Mouse (Mus musculus): ENCODE data around the gene Ctu1. TPM values are rescaled to one million over a fixed set of nuclear protein-coding genes. Genes with fewer than 3 reads are reported as not detected.
A peak's percentile ranks its signal among the peaks of the same experiment; 100 is the strongest.

Gene Ctu1
- polyA plus RNA-seq, 1 experiment from 2014 or later, result 16.8 TPM

GRCm38 (mm10) chr7:43685088-43685487 lies 13.3 kb downstream of the Ctu1 start:
- Histone ChIP-seq H3K27ac (no peak overlapping the region), H3K4me3 (replicated peaks) (no peak overlapping the region), H3K4me1 (no peaks in the 10 kb centered on the region), H3K4me2 (no peak overlapping the region), H3K27me3 (no peaks in the 10 kb centered on the region), H3K36me3 (no peaks in the 10 kb centered on the region), H3K9ac (no peak overlapping the region), H3K9me3 (replicated peaks) (no peaks in the 10 kb centered on the region)
- 67% methylated on average over 7 of the region's 7 CpGs for WGBS
- no peak for ATAC-seq (replicated peaks; ENCODE audit: low FRiP score)

DNA sequence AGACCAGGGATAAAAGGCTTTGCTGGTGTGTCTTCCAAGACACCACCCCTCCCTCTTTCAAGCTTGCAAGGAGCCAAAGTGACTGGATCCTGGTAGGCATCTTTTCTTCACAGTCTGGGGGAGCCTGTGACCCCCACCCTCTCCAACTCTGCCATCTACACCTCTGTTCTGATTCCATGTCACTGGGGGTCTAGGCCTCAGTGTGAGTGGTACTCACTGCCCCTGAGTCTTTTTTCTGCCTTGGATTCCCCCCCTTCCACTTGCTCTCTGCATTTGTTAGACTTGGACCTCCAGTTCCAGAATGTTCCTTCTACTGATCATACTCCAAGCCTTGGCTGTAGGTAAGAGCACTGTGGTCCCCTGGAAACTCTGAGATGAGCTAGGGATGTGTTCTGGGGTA lies 18.3 kb downstream of the Ctu1 start, which contains the start of gene Klk14:
Gene Klk14 (plus strand): TSS at position 301 of the 400 bp plus-strand sequence.
- H3K4me2 ChIP-seq, result no peak within 1 kb of the TSS
- no peak for ATAC-seq (replicated peaks; ENCODE audit: low FRiP score)
- no peak within 1 kb of the TSS for H3K4me3 ChIP-seq (replicated peaks)
- no peaks in the 10 kb centered on the region for H3K4me1 ChIP-seq
- no peak within 1 kb of the TSS for H3K27ac ChIP-seq
- H3K9ac ChIP-seq, result no peak within 1 kb of the TSS
- H3K36me3 ChIP-seq, result no peaks in the 10 kb centered on the region
- no peaks in the 10 kb centered on the region for H3K27me3 ChIP-seq
- H3K9me3 ChIP-seq (replicated peaks), result no peaks in the 10 kb centered on the region

DNA sequence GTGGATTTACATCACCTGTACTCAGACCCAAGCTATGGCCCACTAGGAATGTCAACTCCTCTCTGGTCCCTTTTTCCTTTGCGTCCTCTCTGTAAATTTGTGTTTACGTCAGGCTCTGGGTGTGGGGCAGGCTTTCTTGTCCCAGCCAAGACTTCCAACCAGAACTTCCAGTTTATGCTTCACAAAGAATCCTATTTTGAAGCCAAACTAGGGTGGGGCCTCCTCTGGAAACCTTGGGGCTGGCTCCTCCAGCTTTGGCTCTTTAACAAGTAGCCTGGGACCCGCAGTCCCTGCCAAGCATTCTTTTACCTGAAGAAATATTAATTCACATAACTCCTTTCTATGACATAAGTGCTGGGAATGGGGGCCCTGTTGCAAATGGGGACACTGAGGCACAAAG lies 38.2 kb downstream of the Ctu1 start:
- 85% methylated on average over 3 of the region's 3 CpGs for WGBS
- no peak for ATAC-seq (replicated peaks; ENCODE audit: low FRiP score)
- H3K27me3 ChIP-seq, result 0 out of 2 replicates have a peak, but pooled peaks cover 4% of the 10 kb centered on the region
- no peak overlapping the region for H3K4me3 ChIP-seq (replicated peaks)
- H3K27ac ChIP-seq, result no peak overlapping the region
- no peaks in the 10 kb centered on the region for H3K36me3 ChIP-seq
- H3K4me1 ChIP-seq, result peaks cover 17% of the 10 kb centered on the region
- no peak overlapping the region for H3K4me2 ChIP-seq
- H3K9ac ChIP-seq, result no peak overlapping the region
- no peaks in the 10 kb centered on the region for H3K9me3 ChIP-seq (replicated peaks)

DNA sequence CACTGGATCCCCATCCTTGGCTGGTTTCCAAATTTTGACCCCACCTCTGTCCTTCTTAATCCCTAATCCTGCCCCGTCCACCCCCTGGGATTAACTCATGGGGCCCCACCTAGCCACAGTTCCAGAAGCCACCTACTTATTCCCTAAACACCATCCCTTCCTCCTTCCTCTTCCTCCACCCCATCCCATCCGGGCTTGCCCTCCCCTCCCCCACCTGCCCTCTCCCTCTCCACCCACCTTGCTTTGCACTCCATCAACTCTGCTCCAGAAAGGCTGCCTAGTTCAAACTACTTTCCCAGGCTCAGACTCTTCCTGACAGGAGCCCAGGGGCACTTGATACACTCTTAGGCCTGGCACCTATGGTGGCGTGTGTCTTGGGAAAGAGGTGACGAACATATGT lies 40.5 kb downstream of the Ctu1 start, which contains the start of gene Klk13:
Gene Klk13 (plus strand): TSS at position 301 of the 400 bp plus-strand sequence.
- Histone ChIP-seq H3K4me1 (peaks cover 17% of the 10 kb centered on the region), H3K4me3 (replicated peaks) (no peak within 1 kb of the TSS), H3K9me3 (replicated peaks) (no peaks in the 10 kb centered on the region), H3K36me3 (no peaks in the 10 kb centered on the region), H3K9ac (no peak within 1 kb of the TSS), H3K4me2 (peak within 1 kb of the TSS; percentile 44), H3K27ac (no peak within 1 kb of the TSS), H3K27me3 (0 out of 2 replicates have a peak, but pooled peaks cover 4% of the 10 kb centered on the region)
- ATAC-seq (replicated peaks; ENCODE audit: low FRiP score), result 0 out of 2 replicates have a peak, but pooled peaks have one; percentile 42
- 58% methylated on average over 4 of the region's 4 CpGs for WGBS

- no peak overlapping the region for H3K9ac ChIP-seq
- WGBS, result 7% methylated on average over 9 of the region's 9 CpGs
- H3K27ac ChIP-seq, result no peak overlapping the region
- 0 out of 2 replicates have a peak, but pooled peaks cover 4% of the 10 kb centered on the region for H3K27me3 ChIP-seq
- ATAC-seq (replicated peaks; ENCODE audit: low FRiP score), result 0 out of 2 replicates have a peak, but pooled peaks have one; percentile 22
- H3K9me3 ChIP-seq (replicated peaks), result no peaks in the 10 kb centered on the region
- peaks cover 17% of the 10 kb centered on the region for H3K4me1 ChIP-seq
- H3K36me3 ChIP-seq, result no peaks in the 10 kb centered on the region
- no peak overlapping the region for H3K4me3 ChIP-seq (replicated peaks)
- H3K4me2 ChIP-seq, result peak overlapping the region; percentile 44
Measured at GRCm38 (mm10) chr7:43712917-43713316, 41.1 kb downstream of the Ctu1 start.

DNA sequence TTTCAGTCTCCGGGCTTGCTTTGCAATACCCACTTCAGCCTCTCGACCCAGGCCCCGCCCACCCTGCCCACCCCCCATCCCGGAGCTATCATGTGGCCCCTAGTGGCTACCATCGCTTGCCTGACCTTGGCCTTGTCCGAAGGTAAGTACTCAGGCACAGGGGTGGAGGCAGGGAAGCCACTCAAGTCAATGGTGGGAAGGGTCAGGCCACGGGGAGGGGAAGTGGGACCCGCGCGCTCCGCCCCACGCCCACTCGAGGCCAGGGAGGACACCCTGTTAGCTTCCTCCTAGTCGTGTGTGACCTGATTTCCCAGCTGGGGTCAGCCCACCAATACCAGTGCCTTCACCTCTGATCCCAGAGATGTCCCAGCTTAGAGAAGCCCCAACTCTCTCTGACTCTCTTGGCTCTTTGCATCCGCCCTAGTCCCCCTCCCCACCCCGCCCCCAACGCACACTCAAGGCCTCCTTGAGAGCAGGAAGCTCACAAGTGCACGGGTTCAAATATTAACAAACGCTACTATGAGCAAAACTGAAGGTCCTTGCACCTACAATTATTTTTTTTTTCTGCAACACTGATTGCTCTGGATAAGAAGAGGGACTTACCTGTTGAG lies 42.0 kb downstream of the Ctu1 start:
- Histone ChIP-seq H3K27ac (no peak overlapping the region), H3K9ac (no peak overlapping the region), H3K4me1 (peaks cover 17% of the 10 kb centered on the region), H3K4me2 (peak overlapping the region; percentile 44; the same call in 1 of the 2 replicates), H3K27me3 (0 out of 2 replicates have a peak, but pooled peaks cover 4% of the 10 kb centered on the region), H3K9me3 (replicated peaks) (no peaks in the 10 kb centered on the region), H3K36me3 (no peaks in the 10 kb centered on the region), H3K4me3 (replicated peaks) (no peak overlapping the region)
- 10% methylated on average over 19 of the region's 19 CpGs for WGBS
- ATAC-seq (replicated peaks; ENCODE audit: low FRiP score), result peak; percentile 33; the same call in 1 of the 2 replicates

Other genes starting within 250 kb of the Ctu1 start
- not detected in 2 replicates for gene Lim2, start 244.3 kb upstream of the Ctu1 start, polyA plus RNA-seq (2015; fragmentation: Nextera tagmentation; extraction: Ambion mirVana)
- gene Nkg7, start 234.9 kb upstream of the Ctu1 start, polyA plus RNA-seq (2015; fragmentation: Nextera tagmentation; extraction: Ambion mirVana), result 0.32 TPM in 1 of 2 replicates, not detected in the other
- gene Cldnd2, start 231.2 kb upstream of the Ctu1 start, polyA plus RNA-seq (2015; fragmentation: Nextera tagmentation; extraction: Ambion mirVana), result not detected in 2 replicates
- 348 and 355 TPM in 2 replicates for gene Etfb, start 227.9 kb upstream of the Ctu1 start, polyA plus RNA-seq (2015; fragmentation: Nextera tagmentation; extraction: Ambion mirVana)
- gene Gm45233, start 227.9 kb upstream of the Ctu1 start, polyA plus RNA-seq (2015; fragmentation: Nextera tagmentation; extraction: Ambion mirVana), result 0.35 and 0.66 TPM in 2 replicates
- gene Vsig10l, start 208.9 kb upstream of the Ctu1 start, polyA plus RNA-seq (2015; fragmentation: Nextera tagmentation; extraction: Ambion mirVana), result 4.6 and 5.4 TPM in 2 replicates
- gene Iglon5, start 181.9 kb upstream of the Ctu1 start, polyA plus RNA-seq (2015; fragmentation: Nextera tagmentation; extraction: Ambion mirVana), result 0.40 and 0.45 TPM in 2 replicates
- not detected in 2 replicates for gene 4931406B18Rik, start 166.1 kb upstream of the Ctu1 start, polyA plus RNA-seq (2015; fragmentation: Nextera tagmentation; extraction: Ambion mirVana)
- 0.75 and 1.1 TPM in 2 replicates for gene Cd33, start 127.6 kb upstream of the Ctu1 start, polyA plus RNA-seq (2015; fragmentation: Nextera tagmentation; extraction: Ambion mirVana)
- 3.7 TPM in 2 replicates for gene Zfp658, start 109.8 kb upstream of the Ctu1 start, polyA plus RNA-seq (2015; fragmentation: Nextera tagmentation; extraction: Ambion mirVana)
- gene Zfp719, start 92.4 kb upstream of the Ctu1 start, polyA plus RNA-seq (2015; fragmentation: Nextera tagmentation; extraction: Ambion mirVana), result 12.4 and 12.6 TPM in 2 replicates
- gene Zfp819, start 64.8 kb upstream of the Ctu1 start, polyA plus RNA-seq (2015; fragmentation: Nextera tagmentation; extraction: Ambion mirVana), result 0.21 TPM in 1 of 2 replicates, not detected in the other
- gene Ceacam18, start 37.3 kb upstream of the Ctu1 start, polyA plus RNA-seq (2015; fragmentation: Nextera tagmentation; extraction: Ambion mirVana), result not detected in 2 replicates
- 0.66 and 0.77 TPM in 2 replicates for gene Siglece, start 11.9 kb upstream of the Ctu1 start, polyA plus RNA-seq (2015; fragmentation: Nextera tagmentation; extraction: Ambion mirVana)
- not detected in 2 replicates for gene Klk14, start 18.4 kb downstream of the Ctu1 start, polyA plus RNA-seq (2015; fragmentation: Nextera tagmentation; extraction: Ambion mirVana)
- 0.47 and 0.64 TPM in 2 replicates for gene Klk13, start 40.6 kb downstream of the Ctu1 start, polyA plus RNA-seq (2015; fragmentation: Nextera tagmentation; extraction: Ambion mirVana)
- not detected in 2 replicates for gene Klk12, start 96.9 kb downstream of the Ctu1 start, polyA plus RNA-seq (2015; fragmentation: Nextera tagmentation; extraction: Ambion mirVana)
- gene Klk11, start 102.6 kb downstream of the Ctu1 start, polyA plus RNA-seq (2015; fragmentation: Nextera tagmentation; extraction: Ambion mirVana), result 0.14 and 1.0 TPM in 2 replicates
- 0.58 and 2.3 TPM in 2 replicates for gene Klk10, start 109.0 kb downstream of the Ctu1 start, polyA plus RNA-seq (2015; fragmentation: Nextera tagmentation; extraction: Ambion mirVana)
- 0.22 and 0.23 TPM in 2 replicates for gene Klk9, start 119.9 kb downstream of the Ctu1 start, polyA plus RNA-seq (2015; fragmentation: Nextera tagmentation; extraction: Ambion mirVana)
- 29.0 and 32.5 TPM in 2 replicates for gene Klk8, start 125.6 kb downstream of the Ctu1 start, polyA plus RNA-seq (2015; fragmentation: Nextera tagmentation; extraction: Ambion mirVana)
- gene Klk7, start 139.3 kb downstream of the Ctu1 start, polyA plus RNA-seq (2015; fragmentation: Nextera tagmentation; extraction: Ambion mirVana), result 0.08 TPM in 1 of 2 replicates, not detected in the other
- 0.18 TPM in 1 of 2 replicates, not detected in the other for gene Klk6, start 152.5 kb downstream of the Ctu1 start, polyA plus RNA-seq (2015; fragmentation: Nextera tagmentation; extraction: Ambion mirVana)
- not detected in 2 replicates for gene Klk5, start 170.0 kb downstream of the Ctu1 start, polyA plus RNA-seq (2015; fragmentation: Nextera tagmentation; extraction: Ambion mirVana)
- 0.12 TPM in 1 of 2 replicates, not detected in the other for gene Klk4, start 209.1 kb downstream of the Ctu1 start, polyA plus RNA-seq (2015; fragmentation: Nextera tagmentation; extraction: Ambion mirVana)